Mouse (Mus musculus): ENCODE data around the gene Pgpep1l. TPM values are rescaled to one million over a fixed set of nuclear protein-coding genes. Genes with fewer than 3 reads are reported as not detected.

Gene Pgpep1l
- 11.2 TPM for total RNA-seq (2023)

GRCm38 (mm10) chr7:68264028-68264453, at the start of gene Pgpep1l:
Gene Pgpep1l, minus strand, starts transcription at chr7:68264233.

GRCm38 (mm10) chr7:68273515-68273914, 9.5 kb upstream of the Pgpep1l start, which contains the start of gene Fam169b:
Gene Fam169b, plus strand, starts transcription at chr7:68273839.

Other genes with a start within 250 kb of the Pgpep1l start
- 152 TPM for gene Fam169b, start 9.6 kb upstream of the Pgpep1l start, total RNA-seq (2023)